8 mouse cellular contexts compared by ENCODE assay signal in genomic region chr13:91370441-91370840, GRCm38 (mm10).
DNase-seq lines count a peak whose midpoint lies in the region; ATAC-seq and TF ChIP-seq lines count a peak whose summit lies in the region.

No protein-coding gene starts in this region.

- intact Hi-C loops in left cerebral cortex, adult 2 months (cut with DNase I), result loop anchor here (2.0 to 5.0 kb wide), 3 partner anchors 60 to 403 kb away; no protein-coding TSS in a partner anchor

- H3K9ac ChIP-seq in forebrain, embryonic 11.5 days (ENCODE audit: low read length), result peak overlapping the region; percentile 53
- H3K9ac ChIP-seq in liver, embryonic 15.5 days, result peak overlapping the region; percentile 54
- H3K9ac ChIP-seq in neural tube, embryonic 14.5 days (replicated peaks; ENCODE audit: low read depth, low read length), result peak overlapping the region; percentile 49

- H3K27me3 ChIP-seq in forebrain, embryonic 11.5 days (ENCODE audit: control insufficient read depth, insufficient read depth, low read length), result no peaks in the 10 kb centered on the region
- H3K27me3 ChIP-seq in liver, embryonic 15.5 days, result no peaks in the 10 kb centered on the region
- H3K27me3 ChIP-seq in neural tube, embryonic 14.5 days (ENCODE audit: control insufficient read depth, insufficient read depth, low read length), result no peaks in the 10 kb centered on the region

- no peaks in the 10 kb centered on the region for H3K36me3 ChIP-seq in forebrain, embryonic 11.5 days (ENCODE audit: control insufficient read depth, insufficient read depth, low read length)
- H3K36me3 ChIP-seq in liver, embryonic 15.5 days (replicated peaks), result no peaks in the 10 kb centered on the region
- no peaks in the 10 kb centered on the region for H3K36me3 ChIP-seq in neural tube, embryonic 14.5 days (ENCODE audit: control insufficient read depth, insufficient read depth, low read length)

- peak in 1 of 2 experiments; percentile 17 for DNase-seq in left cerebral cortex, adult 2 months (ENCODE audit: extremely low spot score in 1 of 2, low spot score in 2 of 2)
- no peak for DNase-seq in left cerebral cortex, adult 8-10 months (ENCODE audit: low spot score in 2 of 2)
- peak; percentile 67 for DNase-seq in adrenal gland, postnatal 14 days
- DNase-seq in forebrain, embryonic 11.5 days (ENCODE audit: low spot score), result peak; percentile 80
- DNase-seq in left cerebral cortex, adult 9 months (ENCODE audit: low spot score in 2 of 2), result no peak

- peak overlapping the region; percentile 92 for H3K27ac ChIP-seq in left cerebral cortex, adult 2 months
- H3K27ac ChIP-seq in forebrain, embryonic 11.5 days (ENCODE audit: low read depth, low read length), result peak overlapping the region; percentile 99
- H3K27ac ChIP-seq in liver, embryonic 15.5 days (replicated peaks), result peak overlapping the region; percentile 86
- H3K27ac ChIP-seq in neural tube, embryonic 14.5 days (ENCODE audit: low read depth, low read length), result peak overlapping the region; percentile 91

- TF ChIP-seq CTCF in left cerebral cortex, adult 2 months (IDR thresholded peaks at IDR 0.05), result no peak

- H3K4me2 ChIP-seq in forebrain, embryonic 11.5 days (ENCODE audit: low read depth, low read length, severe bottlenecking), result peak overlapping the region; percentile 52
- H3K4me2 ChIP-seq in liver, embryonic 15.5 days, result peak overlapping the region; percentile 86
- peak overlapping the region; percentile 77 for H3K4me2 ChIP-seq in neural tube, embryonic 14.5 days (ENCODE audit: low read depth, low read length)

- H3K4me1 ChIP-seq in forebrain, embryonic 11.5 days (replicated peaks; ENCODE audit: control insufficient read depth, insufficient read depth, low read length), result peaks cover 26% of the 10 kb centered on the region
- peaks cover 32% of the 10 kb centered on the region for H3K4me1 ChIP-seq in liver, embryonic 15.5 days (replicated peaks)
- peaks cover 24% of the 10 kb centered on the region for H3K4me1 ChIP-seq in neural tube, embryonic 14.5 days (ENCODE audit: control insufficient read depth, insufficient read depth, low read length)

- peak; percentile 47 for ATAC-seq in forebrain, embryonic 11.5 days (replicated peaks; ENCODE audit: low FRiP score)
- peak; percentile 63 for ATAC-seq in inflammation-experienced regulatory T-cells, adult 6 months
- peak; percentile 41; the same call in 1 of the 2 replicates for ATAC-seq in liver, embryonic 15.5 days (ENCODE audit: insufficient read depth)
- peak; percentile 38 for ATAC-seq in neural tube, embryonic 14.5 days (ENCODE audit: low read depth)

- WGBS in forebrain, embryonic 11.5 days, result under 1% methylated on average over 11 of the region's 11 CpGs
- WGBS in liver, embryonic 15.5 days (ENCODE audit: insufficient replicate concordance), result 4% methylated on average over 11 of the region's 11 CpGs
- under 1% methylated on average over 11 of the region's 11 CpGs for WGBS in neural tube, embryonic 14.5 days

- H3K9me3 ChIP-seq in forebrain, embryonic 11.5 days (ENCODE audit: control insufficient read depth, low read length), result no peaks in the 10 kb centered on the region
- H3K9me3 ChIP-seq in liver, embryonic 15.5 days (replicated peaks), result no peaks in the 10 kb centered on the region
- no peaks in the 10 kb centered on the region for H3K9me3 ChIP-seq in neural tube, embryonic 14.5 days (ENCODE audit: control insufficient read depth, low read length)

- H3K4me3 ChIP-seq in left cerebral cortex, adult 2 months, result peak overlapping the region; percentile 52
- H3K4me3 ChIP-seq in forebrain, embryonic 11.5 days (ENCODE audit: low read depth, low read length), result peak overlapping the region; percentile 29
- H3K4me3 ChIP-seq in liver, embryonic 15.5 days (replicated peaks), result peak overlapping the region; percentile 62
- H3K4me3 ChIP-seq in neural tube, embryonic 14.5 days (ENCODE audit: low read depth, low read length), result peak overlapping the region; percentile 36

Comparison
In these comparisons a context has a peak if more than half of its experiments do, and no peak if none do; other contexts are left out.
1. DNase-seq: peak in adrenal gland, postnatal 14 days (single experiment) and forebrain, embryonic 11.5 days (single experiment); none in left cerebral cortex, adult 8-10 months (0 of 2) and left cerebral cortex, adult 9 months (0 of 2).
2. Peak in every context shown above with its lines, with median percentiles within 50 percentile points of each other: H3K27ac ChIP-seq, H3K4me3 ChIP-seq, ATAC-seq, H3K4me2 ChIP-seq and H3K9ac ChIP-seq.